Mouse (Mus musculus) CD8-positive naive resting alpha-beta T cell, adult 2 months (primary cell): ENCODE data around the gene Gngt2.
"Not testable (repeated sequence)": the region's sequence is repeated elsewhere in the genome, so short reads cannot be mapped to it uniquely, and the experiment has no call there.

Experiments used
- DNase-seq, 2 experiments: peaks; one replicate each; pipeline ENCODE4 v3.0.0; 2022; ENCODE audit warnings: low read depth in 2 of 2, low spot score in 2 of 2

The Gngt2 gene

DNA sequence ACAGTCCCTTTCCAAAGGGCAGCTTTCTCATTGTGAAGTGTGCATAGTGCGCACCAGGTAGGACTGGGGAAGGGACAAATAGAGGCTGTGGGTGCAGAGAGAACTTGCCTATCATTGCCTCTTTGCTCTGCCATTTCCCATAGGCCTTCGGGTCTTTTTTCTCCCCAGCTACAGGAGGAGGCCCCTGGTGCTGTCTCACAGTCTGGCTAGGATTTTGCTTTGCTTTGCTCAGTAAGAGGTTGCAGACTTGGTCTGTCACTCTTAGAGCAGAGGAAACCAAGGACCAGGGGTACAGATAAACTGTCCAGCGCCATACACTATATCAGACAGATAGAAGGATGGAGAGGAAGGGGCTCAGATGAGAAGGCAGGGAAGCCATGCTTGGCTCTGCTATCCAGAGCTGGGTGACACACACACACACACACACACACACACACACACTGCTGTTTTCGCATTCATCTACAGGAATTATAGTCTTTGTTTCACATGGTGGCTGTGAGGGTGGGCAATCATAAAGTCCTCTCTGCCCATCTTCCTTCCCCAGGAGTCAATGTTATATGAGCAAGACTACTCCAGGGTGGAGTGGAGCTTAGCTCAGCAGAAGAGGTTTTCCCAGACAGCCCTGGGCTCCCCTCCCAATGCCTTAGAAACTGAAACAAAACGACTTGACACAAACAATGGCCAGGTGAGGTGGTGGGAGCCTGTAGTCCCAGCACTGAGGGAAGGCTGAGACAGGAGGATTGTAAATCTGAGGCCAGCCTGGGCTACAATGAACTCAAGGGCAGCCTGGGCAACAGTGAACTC lies 3.9 kb downstream of the Gngt2 start:
- DNase-seq: no peak

DNA sequence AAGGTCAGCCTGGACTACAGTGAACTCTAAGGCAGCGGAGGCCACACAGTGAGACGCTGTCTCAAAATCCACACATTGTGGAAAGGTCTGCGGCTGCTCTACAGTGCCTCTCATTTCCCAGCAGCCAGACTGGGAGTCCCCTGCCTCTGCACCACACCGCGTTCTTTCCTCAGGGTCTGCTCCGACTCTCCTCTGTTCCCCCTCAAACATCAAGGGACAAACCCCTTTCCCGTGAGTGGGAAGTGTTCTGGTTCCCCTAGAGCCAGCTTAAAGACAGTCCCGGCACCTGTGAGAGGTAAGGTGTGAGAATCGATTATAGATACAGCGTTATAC lies 4.4 kb downstream of the Gngt2 start:
- no peak for DNase-seq

DNA sequence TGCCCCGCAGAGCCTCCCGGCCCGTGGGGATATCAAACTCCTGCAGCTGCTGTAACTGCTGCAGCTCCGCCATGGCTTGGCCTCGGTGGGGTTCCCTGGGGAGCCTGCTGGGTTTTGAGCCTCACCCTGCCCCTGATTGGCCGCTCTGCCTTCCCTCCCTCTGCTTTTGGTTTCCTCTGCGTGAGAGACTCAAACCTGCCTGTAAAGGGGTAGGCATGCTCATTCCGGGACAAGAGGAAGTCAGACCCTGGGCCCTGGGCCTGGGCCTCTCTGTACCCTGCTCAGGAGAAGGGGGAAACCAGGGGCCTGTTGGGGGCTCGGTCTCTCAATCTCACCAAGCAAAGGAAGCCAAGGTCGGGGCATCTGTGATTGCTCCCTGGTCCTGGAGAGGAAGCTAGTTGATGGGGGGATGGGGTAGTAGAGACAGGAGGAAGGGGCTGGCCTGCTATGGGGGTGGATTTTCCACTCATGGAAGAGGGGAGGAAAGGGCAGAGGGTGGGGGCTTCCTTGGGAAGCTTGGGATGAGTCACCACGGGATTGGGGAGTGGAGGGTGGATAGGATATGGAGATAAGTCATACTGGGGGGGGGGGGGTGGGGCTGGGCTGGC lies 5.2 kb downstream of the Gngt2 start, which contains the start of gene Abi3:
Gene Abi3 (minus strand): TSS at position 403 of the 608 bp plus-strand sequence.
- DNase-seq: peak; percentile 50 to 52

DNA sequence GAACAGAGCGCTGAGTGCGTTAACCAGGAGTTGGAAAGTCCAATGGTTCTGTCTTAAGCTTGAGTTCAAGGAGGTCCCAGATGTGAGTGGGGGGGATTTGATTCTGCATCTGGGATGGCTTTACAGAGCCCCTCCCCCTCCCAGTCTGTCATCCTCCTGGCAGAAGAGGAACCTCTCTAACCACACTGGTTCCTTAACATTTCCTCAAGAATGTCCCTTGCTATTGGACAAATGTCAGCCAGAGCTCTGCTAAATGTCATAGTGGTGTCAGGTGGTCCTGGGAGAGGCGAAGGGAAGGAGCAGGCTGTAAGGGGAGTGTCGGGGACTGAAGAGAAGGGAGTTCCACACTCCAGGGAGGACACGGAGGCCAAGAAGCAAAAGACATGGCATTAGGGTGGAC lies 5.9 kb downstream of the Gngt2 start:
- DNase-seq: no peak

DNA sequence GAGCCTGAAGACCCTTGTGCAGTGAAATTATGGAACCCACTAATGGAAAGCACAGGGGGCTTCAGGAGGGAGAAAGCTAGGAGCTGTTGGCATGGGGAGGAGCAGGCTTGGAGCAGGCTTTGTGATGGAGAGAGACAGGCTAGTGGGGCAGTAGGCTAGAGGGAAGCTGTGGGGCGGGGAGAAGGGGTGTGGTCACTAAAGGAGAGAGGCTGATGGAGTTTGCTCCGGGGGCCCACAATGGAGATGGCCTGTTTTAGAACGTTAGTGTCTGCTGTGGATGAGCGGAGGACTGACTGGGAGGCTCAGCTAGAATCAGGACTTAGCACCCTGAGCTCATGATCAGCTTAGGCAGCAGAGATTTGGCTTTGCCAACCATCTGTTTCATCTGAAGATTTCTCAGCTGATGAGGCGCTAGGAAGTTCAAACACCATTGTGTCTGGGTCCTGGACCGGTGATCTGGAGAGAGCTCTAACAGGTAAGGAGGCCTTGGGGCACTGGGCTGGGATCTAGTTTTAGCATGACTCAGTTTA lies 6.5 kb downstream of the Gngt2 start:
- no peak for DNase-seq

DNA sequence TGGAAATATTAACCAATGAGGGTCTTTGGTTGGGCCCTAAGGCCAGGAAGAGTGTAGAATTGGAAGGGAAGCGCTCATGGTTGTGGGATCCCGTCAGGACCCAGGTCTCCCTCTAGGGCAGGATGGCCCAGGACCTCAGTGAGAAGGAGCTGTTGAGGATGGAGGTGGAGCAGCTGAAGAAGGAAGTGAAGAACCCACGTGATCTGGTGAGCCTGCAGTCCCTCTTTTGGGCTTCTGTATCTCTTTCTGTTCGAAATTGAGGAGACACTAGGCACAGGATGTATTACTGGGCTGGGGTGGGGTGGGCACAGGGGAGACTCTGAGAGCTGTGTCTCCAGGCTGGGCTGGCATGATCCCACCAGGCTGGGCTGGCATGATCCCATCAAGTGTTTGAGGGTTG lies 7.9 kb downstream of the Gngt2 start:
- DNase-seq: no peak

DNA sequence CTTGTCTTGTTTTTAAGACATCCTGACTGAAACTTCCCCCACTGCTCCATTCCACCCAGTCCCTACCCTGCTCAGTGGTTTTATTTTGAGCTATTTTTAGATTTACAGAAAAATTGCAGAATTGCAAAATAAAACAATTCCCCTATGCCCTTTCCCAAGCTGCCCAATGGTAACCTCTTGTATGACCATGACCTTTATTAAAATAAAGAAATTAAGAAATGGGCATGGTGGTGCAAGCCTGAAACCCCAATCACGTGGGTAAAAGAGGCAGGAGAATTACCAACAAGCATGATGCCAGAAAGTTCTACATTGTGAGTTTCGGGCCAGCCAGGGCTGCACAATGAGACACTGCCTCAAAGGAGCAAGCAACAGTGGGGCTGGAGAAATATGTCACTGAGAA lies 13.9 kb downstream of the Gngt2 start:
- DNase-seq: no peak

DNA sequence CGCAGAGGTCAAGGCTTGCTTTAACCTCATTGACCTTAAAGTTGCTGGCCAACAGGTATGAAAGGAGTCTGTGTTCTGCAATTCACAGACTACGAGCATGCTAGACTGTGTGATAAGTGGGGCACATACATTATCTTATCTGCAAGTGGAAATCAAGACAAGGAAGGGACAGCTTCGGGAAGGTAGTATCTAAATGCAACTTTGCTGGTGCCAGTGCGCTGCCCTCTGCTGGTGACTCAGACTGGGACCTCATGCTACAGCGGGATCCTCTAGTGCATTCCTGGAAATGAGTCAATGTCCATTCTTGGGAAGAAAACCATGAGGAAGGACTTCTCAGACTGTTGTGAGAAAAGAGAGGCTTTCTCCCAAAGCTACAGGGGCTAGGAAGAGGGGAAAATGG lies 16.7 kb downstream of the Gngt2 start:
- peak; percentile 48 to 65 for DNase-seq

DNA sequence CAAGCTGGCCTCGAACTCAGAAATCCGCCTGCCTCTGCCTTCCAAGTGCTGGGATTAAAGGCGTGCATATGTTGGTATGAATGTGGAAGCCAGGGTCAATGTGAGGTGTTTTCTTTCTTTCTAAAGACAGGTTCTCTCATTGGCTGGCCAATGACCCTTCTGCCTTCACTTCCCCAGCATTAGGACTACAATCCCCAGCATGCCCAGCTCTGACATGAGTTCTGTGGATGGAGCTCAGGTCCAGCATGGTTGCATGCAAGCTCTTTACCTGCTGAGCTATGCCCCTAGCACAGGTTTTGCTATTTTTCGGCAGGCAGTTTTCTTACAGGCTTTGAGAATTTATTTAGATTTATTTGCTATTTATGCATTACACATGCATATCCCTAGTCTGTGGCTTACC lies 20.3 kb downstream of the Gngt2 start:
- no peak for DNase-seq

DNA sequence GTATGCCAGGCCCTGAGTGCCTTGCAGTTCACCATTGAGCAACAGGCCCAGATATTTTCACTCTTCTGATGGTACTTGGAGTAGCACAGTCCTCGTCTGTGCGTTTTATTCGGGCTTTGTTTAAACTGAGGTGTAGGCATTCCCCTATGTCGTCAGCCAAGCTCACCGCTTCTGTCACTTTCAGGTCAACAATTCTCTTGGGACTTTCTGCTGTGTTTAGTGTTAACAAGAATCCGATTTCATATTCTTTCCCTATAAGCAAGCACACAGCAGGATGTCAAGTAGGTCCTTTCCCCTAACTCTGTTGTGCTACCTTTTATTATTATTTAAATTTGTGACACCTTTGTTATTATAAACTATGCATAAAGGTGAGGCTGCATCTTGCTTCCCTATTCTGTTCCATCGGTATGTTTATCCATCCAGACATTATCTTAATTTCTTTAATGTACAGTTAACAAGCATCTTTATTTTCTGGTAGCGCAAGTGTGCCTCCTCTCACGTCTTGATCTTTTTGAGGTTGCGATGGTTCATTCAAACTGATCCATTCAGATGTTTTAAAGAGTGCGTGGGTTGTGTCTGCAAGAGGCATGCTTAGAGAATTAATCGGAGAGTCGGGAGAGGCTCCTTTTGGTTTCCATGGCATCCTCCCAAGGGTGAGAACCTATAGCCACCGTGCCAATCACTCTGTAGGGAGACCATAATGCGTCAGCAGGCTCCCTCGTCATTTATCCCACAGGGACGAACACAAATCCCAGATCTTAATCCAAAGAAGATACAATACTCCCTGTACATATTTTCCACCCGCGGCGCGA lies 20.9 kb downstream of the Gngt2 start:
- no peak for DNase-seq

DNA sequence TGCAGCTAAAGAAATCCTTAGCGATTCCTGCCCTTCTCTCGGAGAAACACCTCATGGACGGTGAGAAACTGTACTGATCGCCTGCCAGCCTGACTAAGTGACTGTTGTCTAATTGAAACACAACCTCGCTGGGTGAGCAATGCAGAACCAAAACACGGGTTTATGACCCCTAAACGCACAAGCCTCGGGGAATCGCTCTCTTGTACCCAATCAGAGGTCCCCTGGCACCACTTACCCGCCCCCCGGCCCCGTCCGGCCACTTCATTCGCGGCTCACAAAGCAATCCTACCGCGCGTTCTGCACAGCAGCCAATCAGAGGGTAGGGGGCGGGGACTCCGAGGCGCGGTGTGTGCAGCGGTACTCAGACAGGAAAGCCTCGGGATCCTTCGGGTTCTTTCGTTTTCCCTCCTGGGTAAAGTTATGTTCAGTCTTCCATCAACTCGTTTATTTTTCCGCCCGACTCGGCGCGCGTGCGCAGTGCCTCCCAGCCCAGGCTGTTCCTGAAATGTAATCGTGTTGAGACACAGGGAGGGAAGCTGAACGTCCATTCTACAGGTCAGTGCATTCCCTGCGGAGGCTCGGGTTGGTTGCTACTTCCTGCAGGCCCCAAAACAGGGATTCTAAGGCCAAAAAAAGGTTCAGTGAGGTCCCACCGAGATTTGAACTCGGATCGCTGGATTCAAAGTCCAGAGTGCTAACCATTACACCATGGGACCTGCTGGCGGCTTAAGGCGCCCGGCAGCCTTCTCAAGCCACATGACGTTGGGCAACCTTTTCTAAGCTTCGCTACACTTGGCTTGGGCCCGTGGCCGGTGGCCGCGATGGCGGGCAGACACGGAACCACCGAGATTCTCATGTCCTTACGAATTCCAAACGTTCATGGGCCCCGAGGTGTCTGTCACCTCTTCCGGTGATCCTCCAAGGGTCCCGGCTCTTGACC lies 21.8 kb downstream of the Gngt2 start:
- peak; percentile 96 to 97 for DNase-seq

DNA sequence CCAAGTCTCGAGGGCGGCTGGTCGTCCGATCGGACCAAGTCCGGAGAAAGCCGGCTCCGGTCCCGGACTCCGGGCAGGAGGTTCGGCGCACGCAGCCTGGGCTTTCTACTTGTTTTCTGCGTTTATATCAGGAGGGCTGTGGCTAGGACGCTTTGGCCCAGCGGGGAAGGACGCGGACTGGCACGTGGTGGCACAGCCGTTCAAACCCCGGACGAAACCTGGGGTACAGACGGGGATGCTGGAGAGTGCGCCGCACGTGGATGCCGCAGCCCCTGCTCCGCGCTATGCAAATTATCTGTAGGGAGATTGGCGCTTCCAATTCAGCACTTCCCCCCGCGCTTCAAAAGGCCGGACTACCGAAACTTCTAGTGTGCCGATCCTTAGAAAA lies 22.4 kb downstream of the Gngt2 start:
- peak in 1 of 2 experiments; percentile 59 for DNase-seq

DNA sequence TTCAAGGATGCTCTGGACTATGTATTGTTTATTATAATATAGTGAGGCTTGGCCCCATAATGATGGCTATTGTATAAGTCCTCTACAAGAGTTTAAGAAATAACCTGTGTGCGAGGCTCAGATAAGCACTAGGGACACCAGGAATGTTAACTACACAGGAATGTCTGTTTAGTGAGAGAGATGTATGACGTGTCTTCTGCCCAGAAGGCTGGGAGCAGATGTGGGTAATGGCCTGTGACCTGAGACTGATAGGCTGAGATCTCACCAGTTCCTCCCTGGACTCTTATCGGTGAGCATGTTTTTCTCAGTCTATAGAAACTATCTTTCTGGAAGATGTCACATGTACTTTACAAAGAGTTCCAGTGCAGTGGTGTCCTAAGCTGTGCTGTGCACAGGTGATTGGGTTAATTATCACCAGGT lies 23.1 kb downstream of the Gngt2 start:
- no peak for DNase-seq

DNA sequence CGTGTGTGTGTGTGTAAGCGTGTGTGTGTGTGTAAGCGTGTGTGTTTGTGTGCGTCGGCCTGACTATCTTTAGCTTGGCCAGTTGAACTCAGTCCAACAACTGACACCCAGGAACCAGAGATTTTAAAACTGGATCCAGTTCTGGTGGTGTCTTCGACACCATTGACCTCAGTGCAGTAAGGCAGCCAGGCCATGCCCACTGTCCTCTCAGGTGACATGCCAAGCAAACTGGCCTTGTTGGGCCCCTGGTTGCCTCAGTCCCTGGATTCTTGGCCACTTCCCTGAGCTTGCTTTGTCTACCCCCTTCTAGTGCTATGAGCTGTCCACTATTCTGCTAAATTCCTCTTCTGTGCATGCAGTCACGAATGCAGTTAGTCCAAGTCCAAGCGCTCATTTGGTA lies 24.4 kb downstream of the Gngt2 start:
- no peak for DNase-seq

DNA sequence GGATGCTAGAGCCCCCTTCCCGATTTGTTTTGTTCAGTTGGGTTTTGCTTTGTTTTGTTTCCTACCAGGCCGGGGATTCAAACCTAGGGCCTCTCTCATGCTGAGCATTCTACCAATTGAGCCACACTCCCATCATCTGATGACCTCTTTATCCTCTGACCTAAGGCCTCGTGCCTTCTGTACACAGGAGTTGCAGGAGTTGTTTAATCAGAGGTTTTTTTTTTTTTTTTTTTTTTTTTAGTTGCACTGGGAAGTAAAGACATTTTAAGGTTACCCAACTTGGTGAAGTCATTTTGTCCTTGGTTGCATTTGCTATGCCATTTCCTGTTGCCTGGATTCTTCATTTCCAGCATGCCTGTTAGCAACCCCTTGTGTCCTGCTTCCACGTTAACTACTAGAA lies 32.4 kb downstream of the Gngt2 start:
- DNase-seq: no peak

DNA sequence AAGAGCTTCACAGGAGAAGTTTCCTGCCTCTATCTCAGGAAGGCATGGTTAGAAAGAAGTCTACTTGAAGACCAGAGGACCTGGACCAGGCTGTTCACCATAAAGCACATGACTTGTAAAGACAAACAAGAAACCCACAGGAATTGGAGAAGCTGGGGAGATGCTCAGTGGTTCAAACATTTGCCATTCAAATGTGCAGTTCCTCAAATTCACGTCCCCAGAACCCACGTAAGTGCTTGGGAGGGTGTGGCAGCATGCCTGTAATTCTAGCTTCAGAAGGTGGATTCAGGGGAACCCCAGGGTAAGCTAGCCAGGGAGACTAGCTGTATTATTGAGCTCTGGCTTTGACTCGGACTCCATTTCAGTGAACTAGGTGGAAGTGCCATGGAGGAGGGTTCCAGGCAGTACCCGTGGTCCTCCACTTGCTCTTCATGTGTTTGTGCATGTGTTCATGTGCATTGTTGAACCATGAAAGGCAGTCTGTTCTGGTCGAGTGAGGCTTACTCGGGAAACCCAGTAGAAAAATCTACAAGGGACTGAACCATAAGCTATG lies 33.0 kb downstream of the Gngt2 start:
- no peak for DNase-seq

DNA sequence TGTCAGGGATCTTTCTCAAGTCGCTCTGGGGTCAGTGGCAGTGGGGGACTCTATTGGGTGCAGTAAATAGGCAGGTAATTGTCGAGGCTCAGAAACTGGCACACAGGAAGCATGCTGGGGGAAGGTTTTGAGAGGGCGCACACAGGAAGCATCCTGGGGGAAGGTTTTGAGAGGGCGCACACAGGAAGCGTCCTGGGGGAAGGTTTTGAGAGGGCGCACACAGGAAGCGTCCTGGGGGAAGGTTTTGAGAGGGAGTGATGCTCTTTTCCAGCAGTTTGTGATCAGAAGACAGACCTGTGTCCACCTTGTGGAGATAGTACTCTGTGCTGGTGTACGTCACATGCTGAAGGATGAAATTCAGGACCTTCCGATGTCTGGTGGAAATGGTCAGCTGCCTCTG lies 38.8 kb downstream of the Gngt2 start:
- DNase-seq: peak in 1 of 2 experiments; percentile 12

DNA sequence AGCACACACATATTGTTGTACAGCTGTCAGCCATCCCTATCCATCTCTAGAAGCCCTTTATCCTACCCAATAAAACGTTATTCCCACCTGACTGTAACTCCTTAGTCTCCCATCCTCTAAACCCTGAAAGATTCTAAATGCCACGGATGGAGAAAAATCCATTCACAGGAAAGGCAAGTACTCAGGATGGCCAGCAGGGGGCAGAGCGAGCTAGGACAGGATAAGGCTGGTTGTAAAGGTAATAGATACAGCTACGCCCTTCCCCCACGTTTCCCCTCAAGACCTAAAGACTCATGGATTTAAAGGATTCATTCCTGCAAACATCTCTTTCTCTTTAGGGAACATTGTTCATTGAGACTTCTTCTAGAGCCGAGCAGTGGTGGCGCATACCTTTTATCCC lies 39.3 kb downstream of the Gngt2 start:
- DNase-seq: peak; percentile 35 to 60

DNA sequence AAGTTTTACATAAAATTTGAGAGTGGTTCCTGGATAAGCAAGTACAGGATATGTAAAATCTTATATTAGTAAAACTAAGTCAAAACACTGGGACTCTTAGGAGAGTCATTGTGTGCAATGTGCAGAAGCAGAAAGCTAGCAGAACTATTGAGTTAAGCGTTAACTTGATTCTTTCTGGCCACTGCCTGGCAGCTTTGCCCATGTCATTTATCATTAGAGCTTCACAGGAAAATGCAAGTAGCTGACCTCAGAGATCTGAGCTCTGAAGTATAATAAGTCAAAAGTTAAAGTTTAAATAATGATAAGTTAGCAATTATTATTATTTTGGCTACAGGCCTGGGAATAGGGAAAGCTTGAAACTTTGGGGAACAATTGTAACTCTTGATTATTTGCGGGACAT lies 42.8 kb downstream of the Gngt2 start:
- DNase-seq: not testable (repeated sequence)

DNA sequence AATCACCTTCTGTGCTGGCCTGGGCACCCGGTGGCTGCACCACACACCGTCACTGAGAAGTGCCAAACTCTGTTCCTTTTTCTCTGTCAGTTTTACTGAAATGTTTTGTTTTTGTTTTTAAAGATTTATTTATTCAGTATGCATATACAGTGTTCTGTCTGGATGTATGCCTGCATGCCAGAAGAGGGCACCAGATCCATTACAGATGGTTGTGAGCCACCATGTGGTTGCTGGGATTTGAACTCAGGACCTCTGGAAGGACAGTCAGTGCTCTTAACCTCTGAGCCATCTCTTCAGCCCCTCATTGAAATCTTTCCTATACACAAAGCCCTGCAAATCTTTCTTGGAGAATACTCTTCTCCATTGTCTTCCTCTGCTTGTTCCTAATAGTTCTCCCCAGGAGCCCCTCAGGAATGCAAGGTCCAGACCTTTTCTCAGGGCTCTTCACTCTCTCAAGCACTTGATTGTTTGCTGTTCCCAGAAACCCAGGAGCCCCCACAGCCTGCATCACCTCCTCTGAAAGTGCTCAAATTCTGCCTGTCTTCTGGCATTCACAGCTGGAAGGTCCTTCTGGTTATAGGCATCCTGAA lies 53.5 kb downstream of the Gngt2 start:
- DNase-seq: no peak
